Mouse (Mus musculus) liver, postnatal 0 days (tissue): ENCODE measurements around the gene Angptl2.

Experiments
- CTCF ChIP-seq: sonication (generic); IDR thresholded peaks from 2 replicates; pipeline ENCODE4 v1.5.1; 2016; ENCODE audit warnings: antibody characterized with exemption, low read depth
- EP300 ChIP-seq: IDR thresholded peaks from 2 replicates; pipeline ENCODE4 v1.6.1; 2016; ENCODE audit warnings: antibody characterized with exemption, low read depth, mild to moderate bottlenecking

DNA sequence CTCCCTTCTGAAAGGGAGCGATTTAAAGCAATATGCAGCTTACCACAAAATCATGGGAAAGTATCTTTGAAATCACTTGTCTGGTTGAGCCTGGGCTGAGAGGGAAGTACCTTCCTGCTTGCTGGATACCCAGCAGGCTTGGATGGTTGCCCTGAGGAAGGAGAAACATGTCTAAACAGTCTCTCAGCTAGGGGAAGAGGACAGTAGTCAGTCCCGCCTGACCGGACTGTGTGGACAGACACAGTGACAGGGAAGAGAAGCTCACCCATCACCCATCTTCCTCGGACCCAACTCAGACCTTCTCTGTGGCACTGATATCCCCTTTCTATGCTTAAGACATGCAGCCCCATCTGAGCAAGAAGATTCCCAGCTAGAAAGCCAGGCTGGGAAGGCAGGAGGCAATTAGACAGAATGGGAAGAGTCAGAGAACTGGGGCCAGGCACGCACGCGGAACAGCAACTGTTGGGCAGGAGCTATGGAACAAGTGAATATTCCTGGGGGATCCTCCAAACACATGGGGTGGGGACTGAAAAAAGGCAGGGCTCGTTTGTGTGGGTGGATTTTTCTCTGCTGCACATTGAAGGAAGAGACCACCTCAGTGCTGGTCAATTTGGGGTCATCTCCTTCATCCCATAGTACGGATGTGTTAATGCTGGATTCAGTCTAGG lies 38.6 kb downstream of the Angptl2 start:
- TF ChIP-seq EP300 (no peak), CTCF (no peak)
